Mouse (Mus musculus) lung, postnatal 4 days (tissue): ENCODE results near the gene Rpl18.
A peak's percentile ranks its signal among the peaks of the same experiment; 100 is the strongest.

Source experiments
- DNase-seq, 2 experiments: peaks; one replicate each; pipeline ENCODE4 v3.0.0; 2021

The Rpl18 gene

DNA sequence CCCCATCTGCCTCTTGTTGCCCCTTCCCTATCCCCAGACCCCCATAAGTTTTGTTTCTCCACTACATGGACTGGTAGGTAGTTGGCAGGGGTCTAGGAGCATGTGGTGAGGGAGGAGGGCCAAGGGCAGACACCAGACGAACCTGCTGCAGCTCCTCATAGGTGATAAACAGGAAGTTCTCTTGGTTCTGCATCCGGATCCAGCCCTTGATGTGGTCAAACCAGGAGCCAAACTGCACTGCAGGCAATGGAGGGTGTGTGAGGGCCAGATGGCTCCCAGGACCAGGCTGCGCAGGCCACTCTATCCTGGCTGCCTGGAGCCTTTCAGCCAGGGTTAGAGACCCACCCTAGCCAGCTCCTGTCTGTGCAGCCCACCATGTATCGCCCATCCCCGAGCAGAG is 18.2 kb downstream of the Rpl18 start:
- peak in 1 of 2 experiments; percentile 32 for DNase-seq

DNA sequence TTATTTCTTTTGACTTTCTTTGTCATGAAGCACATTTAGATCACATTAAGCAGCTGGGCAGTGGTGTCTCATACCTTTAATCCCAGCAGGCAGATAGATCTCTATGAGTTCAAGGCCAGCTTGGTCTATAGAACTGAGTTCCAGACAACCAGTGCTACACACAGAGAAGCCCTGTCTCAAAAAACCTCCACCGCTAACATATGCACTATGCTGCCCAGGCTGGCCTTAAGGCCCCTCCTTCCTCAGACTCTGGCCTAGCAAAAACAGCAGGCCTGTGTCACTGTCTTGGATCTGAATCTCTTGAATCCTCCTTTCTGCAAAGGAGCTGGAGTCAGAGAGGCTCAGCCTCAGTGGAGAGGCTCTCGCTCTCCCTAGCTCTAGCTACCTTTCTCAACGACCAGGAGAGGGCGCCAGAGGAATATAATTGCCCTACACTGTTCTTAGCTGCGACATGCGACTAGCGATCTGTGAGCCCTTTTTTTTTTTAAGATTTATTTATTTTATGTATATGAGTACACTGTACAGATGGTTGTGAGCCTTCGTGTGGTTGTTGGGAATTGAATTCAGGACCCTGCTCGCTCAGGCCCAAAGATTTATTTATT is 24.0 kb downstream of the Rpl18 start:
- peak; percentile 57 to 88 for DNase-seq

DNA sequence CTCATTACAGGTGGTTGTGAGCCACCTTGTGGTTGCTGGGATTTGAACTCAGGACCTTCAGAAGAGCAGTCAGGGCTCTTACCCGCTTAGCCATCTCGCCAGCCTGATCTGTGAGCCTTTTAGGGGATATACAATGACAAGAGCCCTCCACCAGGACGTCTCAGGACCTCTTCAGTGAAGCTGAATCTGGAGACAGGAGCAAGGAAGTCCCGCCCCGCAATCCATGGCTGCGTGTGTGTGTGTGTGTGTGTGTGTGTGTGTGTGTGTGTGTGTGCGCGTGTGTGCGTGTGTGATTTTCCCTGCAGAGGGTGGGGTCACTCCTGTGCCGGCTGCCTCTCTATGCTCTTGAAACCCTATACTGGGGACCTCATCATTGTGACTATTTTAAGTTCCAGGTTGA is 24.6 kb downstream of the Rpl18 start:
- no peak for DNase-seq

DNA sequence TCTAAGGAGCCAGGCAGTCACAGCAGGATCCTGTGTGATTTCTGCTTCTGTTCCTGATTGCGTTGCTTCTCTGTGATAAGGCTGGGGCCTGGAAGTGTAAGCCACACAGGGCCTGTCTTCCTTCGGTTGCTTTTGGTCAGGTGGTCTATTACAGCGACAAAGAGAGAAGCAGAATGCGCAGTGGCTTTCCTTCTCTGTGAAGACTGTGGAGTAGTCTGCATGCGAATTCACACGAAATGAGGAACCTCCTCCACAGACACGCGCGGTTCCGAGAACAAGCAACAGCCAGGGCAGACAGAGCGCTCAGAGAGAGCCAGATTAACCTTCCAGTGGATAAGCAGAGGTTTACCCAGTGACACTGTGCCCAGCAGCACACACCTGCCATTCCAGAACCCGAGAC is 26.1 kb downstream of the Rpl18 start:
- no peak for DNase-seq

DNA sequence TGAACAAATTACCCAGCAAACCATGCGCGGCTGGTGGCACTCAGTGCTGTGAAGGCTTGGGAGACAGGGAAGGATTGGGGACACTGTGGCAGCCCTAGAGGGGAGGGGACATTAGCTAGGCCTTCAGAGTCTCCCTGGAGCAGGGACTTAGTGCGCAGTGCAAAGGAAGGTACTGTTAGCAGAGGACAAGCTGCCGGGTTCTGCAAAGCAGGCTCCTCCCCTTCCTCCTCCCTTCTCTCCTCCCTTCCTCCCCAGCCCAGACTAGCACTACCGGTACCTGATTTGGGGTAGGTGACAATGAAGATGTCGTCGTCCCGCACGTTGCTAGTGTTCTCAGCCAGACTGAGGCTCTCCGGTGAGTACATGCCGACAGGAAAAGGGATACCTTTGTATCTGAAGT is 26.5 kb downstream of the Rpl18 start:
- no peak for DNase-seq

DNA sequence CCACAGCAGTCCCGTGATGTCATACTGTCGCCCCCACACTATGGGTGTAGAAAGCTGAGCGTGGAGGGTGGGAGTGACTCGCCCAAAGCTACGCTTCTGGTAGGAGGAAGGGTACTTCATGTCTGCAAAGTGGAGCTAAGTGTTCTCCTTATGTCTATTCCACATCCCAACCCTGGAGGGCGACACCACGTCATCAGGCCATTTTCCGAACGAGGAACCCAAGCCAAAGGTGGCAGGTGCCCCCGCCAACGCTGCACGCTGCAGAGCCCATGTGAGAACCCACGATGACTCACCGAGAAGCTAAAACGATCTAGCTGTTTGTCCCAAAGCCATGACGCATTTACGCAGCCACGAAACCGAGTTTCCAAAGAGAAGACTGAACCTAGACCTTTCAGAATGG is 27.1 kb downstream of the Rpl18 start:
- DNase-seq: peak; percentile 43 to 50

DNA sequence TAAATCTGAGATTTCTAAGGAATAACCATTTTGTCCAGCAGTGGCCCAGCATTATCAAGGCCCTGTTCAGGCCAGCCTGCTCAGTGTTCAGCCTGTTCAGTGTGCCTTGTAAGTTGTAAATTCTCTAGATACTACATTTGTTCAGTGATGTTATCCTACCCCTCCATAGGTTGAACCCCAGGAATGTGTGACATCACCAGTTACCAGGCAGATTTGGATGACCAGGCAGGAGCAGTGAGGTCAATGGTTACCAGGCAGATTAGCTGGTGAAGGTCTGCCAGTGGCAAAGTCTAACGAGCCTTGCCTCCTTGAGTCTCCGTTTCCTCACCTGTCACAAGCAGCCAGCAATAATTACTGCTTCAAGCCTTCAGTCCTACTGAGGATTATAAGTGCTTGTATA is 29.1 kb downstream of the Rpl18 start:
- DNase-seq: peak; percentile 73 to 91

DNA sequence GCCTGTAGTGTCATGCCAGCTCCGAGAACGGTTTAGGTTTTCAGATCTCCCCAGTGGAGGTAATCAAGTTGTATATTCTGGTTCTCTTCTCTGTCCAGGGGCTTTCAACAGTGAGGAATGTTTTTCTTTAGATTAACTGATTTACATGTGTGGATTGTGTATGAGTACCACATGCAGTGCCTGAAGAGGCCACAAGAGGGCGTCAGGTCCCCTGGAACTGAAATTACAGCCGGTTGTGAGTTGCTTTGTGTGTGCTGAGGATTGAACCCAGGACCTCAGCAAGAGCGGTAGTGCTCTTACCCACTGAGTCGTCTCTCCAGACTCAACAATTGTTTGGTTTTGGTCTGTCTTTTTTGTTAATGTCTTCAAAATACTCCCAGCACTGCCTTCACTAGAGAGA is 31.3 kb downstream of the Rpl18 start:
- no peak for DNase-seq

DNA sequence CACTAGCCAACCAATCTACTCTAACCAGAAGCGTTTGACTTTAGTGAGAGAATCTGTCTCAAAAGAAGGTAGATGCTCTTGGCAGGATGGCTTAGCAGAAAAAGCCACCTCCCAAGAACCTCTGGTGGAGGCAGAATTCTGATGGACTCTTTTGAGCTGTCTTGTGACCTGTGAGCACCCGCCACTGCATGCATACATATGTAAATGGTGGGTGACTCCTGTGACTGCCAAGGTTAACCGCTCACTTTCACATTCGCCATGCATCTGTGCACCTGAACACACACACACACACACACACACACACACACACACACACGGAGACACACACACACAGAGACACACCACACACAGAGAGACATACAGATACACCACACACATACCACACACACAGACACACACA is 32.2 kb downstream of the Rpl18 start:
- no peak for DNase-seq

DNA sequence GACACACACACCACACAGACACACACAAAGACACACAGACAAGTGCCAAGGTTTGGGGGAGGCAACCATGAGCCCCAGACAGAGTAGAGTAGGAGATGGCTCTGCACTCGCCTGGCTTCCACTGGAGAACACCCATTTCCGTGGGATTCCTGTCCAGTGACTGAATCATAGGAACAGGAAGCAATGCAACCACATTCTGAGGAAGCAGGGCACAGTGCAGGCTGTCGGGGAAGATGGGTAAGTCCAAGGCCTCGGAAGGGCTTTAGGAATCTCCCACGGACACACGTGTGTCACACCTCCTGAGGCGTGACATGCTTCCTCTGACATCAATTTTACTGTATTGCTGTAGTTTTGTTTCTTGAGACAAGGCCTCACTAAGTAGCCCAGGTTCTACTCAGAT is 32.9 kb downstream of the Rpl18 start:
- DNase-seq: no peak

DNA sequence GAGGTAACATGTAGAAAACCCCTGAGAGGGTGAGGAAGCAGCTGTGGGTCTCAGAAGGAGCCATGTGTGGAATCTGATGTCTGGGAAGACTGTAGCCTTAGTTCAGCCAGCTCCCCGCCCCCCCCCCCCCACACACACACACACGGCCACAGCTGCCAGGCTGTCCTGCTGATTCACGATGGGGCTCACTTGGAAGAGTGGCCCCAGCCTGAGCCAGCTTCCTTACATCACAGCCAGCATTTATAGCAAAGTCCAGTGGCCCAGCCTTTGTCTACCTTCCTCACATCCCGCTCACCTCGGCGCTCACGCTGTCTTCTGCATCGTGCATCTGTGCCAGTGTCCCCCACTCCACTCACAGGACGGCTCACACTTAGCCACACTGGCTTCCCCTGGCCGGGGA is 34.1 kb downstream of the Rpl18 start:
- DNase-seq: no peak

DNA sequence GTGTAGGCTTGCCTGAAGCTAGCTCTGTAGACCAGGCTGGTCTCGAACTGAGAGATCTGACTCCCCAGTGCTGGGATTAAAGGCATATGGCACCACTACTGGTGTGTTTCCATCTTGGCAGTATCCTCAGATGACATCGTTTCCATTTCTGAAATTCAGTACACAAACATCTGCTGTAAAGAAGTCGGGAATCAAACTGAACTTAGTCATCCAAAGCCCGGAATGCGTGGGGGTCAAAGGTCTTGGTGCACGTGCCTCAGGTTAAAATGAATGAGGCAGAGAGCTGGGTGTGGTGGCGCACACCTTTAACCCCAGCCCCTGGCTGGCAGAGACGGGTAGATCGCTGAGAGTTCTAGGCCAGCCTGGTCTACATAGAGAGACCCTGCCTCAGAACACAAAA is 34.9 kb downstream of the Rpl18 start:
- DNase-seq: no peak

DNA sequence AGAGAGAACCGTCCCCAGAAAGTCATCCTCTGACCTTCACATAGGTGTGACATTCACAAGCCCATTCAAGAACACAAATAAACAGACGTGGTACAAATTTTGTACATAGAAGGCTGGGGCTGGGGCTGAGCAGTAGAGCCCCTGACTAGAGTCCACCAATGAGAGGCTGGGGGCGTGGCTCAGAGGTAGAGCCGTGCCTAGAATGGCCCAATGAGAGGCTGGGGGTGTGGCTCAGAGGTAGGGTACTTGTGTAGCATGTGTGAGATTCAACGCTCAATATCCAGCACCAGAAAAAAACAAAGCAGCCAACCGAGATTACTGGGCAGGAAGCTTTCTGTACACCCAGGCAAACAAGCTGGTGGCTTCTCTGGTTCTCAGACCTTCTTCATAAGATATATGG is 40.4 kb downstream of the Rpl18 start:
- no peak for DNase-seq

DNA sequence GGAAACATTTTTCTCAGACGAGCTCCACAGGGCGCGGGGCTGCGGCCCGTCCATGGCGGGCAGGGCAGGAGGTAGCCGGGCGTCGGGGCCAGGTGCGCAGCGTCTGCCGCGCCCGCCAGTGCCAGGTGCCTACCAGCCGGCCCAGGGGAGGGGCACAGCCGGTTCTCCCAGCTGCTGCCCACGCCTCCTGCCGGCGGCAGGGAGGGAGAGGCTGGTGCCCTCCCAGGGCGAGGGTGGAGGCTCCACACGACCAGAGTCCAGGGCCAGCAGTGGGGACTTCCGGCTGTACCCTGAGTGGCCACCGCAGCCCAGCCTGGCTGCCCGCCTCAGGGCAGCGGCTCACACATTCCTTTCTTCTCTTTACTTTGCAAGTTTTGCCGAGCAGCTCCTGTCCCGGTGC is 44.1 kb downstream of the Rpl18 start:
- DNase-seq: peak; percentile 67 to 83

DNA sequence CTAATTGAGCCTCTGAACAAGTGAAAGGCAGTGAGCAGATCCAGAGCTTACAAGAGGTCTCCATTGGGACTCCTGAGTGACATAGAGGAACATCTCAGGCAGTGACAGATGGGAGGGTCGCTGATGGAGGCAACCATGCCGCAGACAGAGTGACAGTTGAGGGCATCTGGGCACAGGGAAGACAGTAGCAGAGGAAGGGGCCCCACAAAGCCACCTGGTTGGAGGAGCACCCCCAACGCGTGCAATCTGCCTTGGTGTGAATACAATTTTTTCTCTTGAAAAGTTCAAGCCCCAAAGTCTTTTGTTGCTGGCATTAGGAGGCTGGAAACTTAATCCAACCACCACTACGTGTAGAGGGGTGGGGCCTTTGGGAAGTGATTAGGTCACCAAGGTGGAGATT is 44.9 kb downstream of the Rpl18 start:
- DNase-seq: no peak

DNA sequence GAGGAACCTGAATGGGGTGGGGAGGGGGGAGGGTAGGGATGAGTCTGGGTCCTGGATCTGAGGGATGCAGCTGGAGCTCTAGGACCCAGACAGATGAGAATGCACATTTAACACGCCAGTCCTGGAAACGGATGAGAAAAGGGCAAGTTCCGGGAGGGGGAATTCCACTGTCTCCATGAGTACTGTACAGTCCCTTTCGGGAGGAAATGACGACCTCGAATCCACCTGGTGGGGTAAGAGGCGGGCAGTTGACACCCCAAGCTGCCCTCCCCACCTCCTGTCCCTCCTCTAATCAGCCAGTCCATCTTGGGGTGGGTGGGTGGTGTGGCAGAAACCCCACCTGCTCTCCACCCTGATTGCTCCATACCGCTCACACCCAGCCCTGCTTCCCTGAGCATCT is 50.7 kb downstream of the Rpl18 start:
- DNase-seq: no peak

DNA sequence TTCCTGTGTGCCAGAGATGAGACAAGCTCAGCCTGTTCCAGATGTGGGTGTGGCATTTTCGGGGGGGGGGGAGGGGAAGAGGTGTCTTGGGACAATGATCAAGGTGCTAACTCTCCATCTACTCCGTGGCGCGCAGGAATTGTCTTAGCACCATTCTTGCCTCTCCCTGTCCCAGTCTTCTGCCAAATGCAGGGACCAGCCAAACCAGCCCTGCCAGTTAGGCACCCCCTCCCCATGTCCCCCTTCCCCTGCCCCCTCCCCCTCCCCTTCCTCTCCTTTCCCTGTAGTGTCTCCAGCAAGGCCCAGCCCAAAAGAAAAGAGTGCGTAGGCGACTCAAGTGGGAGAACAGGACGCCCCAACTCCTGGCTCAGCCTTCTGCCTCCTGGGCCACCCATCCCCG is 51.5 kb downstream of the Rpl18 start:
- no peak for DNase-seq

DNA sequence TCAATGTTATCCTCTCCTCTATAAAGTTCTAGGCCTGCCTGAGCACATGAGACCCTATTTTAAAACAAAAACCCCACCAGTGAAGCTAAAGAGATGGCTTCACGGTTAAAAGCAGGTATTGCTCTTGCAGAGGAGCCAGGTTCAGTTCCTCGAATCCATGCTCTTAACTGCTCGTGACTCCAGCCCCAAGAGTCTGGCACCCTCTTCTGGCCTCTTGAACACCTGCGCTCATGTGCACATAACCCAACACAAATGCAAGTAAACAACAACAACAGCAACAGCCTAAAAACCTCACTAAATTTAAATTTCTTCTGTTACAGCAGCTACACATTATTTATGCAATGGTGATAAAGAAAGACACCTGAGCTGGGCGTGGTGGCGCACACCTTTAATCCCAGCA is 52.2 kb downstream of the Rpl18 start:
- no peak for DNase-seq
